Mouse (Mus musculus) heart, postnatal 25 days (tissue): Measurements from ENCODE around the gene Blm. TPM values are rescaled to one million over a fixed set of nuclear protein-coding genes. Genes with fewer than 3 reads are reported as not detected.
"Not testable (repeated sequence)": the region's sequence is repeated elsewhere in the genome, so short reads cannot be mapped to it uniquely, and the experiment has no call there.

ENCODE experiments used
- DNase-seq: peaks from one replicate; pipeline ENCODE4 v3.0.0; 2022; ENCODE audit warnings: low spot score
- intact Hi-C: fragments of 180-260 bp; cut with DNase I; formaldehyde crosslinking; loops from one replicate; pipeline ENCODE4 v1.15.1; 2025
- total RNA-seq, 2 experiments: library from RNA; stranded (reverse); gene quantifications; 2 replicates each; pipeline ENCODE4 v1.2.3; 2021

Blm gene
- total RNA-seq, 2 experiments from 2014 or later = 1.5 to 2.0 TPM

GRCm38 (mm10) chr7:80542139-80542831 lies 7.4 kb upstream of the Blm start:
- intact Hi-C loops = loop anchor here (10.0 kb wide), 1 partner anchor 57 kb away; no protein-coding TSS in a partner anchor

DNA sequence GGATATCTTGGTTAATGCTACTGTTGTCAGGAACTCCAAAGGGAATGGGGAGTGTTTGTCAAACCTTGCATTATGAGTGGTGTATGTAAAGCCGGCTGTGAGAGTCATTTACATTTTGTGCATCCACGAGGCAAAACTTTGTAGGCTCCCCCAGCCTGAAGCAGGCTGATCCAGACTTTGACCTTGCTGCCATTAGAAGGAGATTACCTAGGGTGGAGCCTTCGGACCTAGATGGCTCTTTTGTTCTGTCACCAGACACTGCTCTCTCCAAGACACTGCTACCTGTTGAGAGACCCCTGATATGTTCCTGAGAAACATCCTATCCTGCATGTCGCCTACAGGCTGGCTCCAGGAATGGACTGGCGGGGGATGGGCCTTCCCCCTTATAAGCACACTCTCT lies 4.7 kb upstream of the Blm start:
- DNase-seq = no peak
- intact Hi-C loops = loop anchor here (5.0 kb wide), 1 partner anchor 43 kb away; no protein-coding TSS in a partner anchor

More at GRCm38 (mm10) chr7:80542139-80542831, 7.4 kb upstream of the Blm start:
- no peak for DNase-seq

DNA sequence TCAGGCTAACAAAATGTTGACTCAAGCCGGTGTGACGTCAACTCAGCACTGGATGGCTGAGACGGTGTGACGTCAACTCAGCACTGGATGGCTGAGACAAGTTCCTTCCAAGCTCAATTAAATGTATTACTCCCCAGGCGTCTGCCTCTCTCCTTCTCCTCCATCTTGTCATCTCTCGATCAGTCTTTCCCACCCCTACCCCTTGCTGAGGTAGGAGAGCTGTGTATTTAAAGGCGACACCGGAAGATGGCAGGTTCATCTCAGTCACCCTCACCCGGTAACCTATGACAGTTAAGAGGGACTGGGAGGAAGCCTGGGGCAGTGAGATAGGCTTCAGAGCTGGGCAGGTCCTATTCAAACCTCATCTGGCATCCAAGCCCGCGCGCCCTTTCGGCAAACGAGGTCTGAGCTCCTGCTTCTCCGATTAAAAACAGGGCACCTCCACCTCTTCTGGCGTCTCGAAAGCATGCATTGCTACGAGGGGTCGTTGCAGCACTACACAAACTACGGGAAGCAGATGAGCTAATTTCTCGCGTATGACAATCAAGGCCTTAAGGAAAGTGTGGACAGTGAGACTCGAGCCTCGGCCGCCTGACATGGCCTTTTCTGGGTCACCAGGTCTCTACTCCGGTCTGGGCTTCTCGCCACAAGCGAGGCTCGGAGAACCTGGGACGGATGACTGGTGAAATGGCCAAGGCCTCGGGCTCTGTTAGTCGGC lies 469 bp downstream of the Blm start:
- intact Hi-C loops = loop anchor here (5.0 kb wide), 1 partner anchor 48 kb away; no protein-coding TSS in a partner anchor
- no peak for DNase-seq

DNA sequence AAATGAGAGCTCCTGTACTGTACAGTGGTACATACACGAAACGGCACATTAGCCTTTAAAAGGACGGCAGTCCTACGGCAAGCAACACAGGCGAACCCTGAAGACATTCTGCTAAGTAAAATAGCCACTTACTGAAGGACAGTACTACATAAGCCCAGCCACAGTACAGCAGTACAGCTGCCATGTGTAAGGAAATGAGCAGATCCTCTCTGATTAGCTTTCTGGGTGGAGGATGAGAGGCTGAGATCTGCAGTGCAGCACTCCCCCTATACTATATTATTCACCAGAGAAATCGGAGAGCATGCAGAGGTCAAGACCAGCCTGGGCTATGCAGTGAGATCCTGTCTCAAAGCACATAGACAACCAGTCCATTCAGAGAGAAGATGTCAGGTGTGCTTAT lies 3.8 kb downstream of the Blm start:
- intact Hi-C loops = no loop called here
- DNase-seq = no peak

- intact Hi-C loops = no loop called here
- no peak for DNase-seq
These were observed 4.3 kb downstream of the Blm start for GRCm38 (mm10) chr7:80530646-80531045.

DNA sequence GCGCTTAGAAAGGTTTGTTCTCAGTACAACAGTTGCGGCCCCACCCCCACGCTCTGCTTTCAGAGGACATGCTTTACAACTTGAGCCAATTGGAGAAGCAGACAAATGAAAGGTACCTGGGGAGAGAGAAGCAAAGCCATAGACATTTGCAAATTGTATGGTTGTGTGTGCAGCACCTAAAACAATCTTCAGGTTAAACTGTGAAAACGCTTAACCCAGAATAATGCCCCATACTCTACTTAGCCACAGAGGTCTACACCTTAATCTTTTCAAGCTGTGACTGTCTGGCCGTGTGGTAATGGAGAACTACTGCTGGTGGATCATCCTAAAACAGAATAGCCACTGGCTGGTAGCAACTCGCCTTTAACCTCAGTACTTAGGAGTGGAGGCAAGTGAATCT lies 8.2 kb downstream of the Blm start:
- no peak for DNase-seq
- intact Hi-C loops = no loop called here

GRCm38 (mm10) chr7:80512408-80513085 lies 22.4 kb downstream of the Blm start:
- intact Hi-C loops = no loop called here
- no peak for DNase-seq

DNA sequence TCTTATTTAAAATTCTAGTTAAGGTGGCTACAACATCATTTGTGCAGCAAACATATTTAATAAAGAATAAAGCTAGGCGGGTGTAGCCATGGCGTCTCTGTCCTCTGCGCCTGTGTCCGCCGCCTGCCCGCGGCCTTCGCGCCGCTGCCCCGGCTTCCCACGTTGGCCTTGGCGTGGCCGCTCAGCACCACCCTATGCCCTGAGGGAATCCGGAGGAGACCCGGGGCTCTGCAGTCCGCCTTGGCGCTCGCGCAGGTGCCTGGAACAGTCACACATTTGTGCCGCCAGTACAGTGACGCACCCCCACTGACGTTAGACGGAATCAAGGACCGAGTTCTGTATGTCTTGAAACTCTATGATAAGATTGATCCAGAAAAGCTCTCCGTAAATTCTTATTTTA lies 27.2 kb downstream of the Blm start:
- DNase-seq, intact Hi-C loops: not testable (repeated sequence)

GRCm38 (mm10) chr7:80506007-80506406 lies 28.9 kb downstream of the Blm start:
- intact Hi-C loops = no loop called here
- no peak for DNase-seq

- intact Hi-C loops = no loop called here
- DNase-seq = no peak
These were observed 30.0 kb downstream of the Blm start for GRCm38 (mm10) chr7:80504920-80505319.

DNA sequence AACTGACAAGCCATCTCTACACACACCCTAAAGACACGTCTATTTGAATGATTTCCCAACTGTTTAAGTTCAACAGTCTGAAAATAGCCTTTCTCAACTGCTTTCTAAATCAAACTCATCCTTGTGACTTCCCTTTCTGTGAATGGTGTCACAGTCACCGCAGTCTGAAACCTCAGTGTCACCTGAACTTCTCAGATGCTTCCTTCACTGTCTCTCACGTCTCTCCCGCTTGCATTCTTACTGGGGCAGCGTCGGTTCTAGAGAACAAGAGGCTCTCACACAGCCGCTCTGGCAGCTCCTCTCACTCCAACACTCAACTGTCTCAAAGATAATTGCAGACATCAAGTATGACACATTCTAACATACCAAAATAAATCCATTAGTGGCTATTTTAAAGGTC lies 33.9 kb downstream of the Blm start:
- no peak for DNase-seq
- intact Hi-C loops = no loop called here

GRCm38 (mm10) chr7:80500099-80500498 lies 34.8 kb downstream of the Blm start:
- intact Hi-C loops = no loop called here
- no peak for DNase-seq

GRCm38 (mm10) chr7:80499190-80499962 lies 35.5 kb downstream of the Blm start:
- intact Hi-C loops = no loop called here
- DNase-seq = no peak

- DNase-seq = no peak
- intact Hi-C loops = no loop called here
These were observed 38.3 kb downstream of the Blm start for GRCm38 (mm10) chr7:80496656-80497055.

DNA sequence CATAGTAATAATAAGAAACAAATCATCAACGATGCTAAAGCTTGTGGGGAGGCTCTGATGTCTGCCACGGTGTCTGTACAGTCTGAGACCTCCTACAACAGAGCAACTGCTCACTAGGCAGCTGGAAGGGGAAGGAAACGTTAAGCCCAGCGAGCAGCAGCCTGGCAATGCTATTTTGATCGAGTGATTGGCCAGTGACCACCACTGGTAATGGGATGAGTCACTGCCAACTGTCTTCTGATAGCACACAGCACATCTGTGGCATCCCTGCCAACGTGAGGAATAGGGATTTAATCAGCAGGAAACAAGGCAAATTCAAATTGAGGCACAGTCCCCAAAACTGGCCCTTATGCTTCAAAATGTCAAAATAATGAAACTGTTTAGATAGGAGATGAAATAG lies 39.7 kb downstream of the Blm start:
- DNase-seq = no peak
- intact Hi-C loops = no loop called here

GRCm38 (mm10) chr7:80491995-80492394 lies 42.9 kb downstream of the Blm start:
- intact Hi-C loops = no loop called here

DNA sequence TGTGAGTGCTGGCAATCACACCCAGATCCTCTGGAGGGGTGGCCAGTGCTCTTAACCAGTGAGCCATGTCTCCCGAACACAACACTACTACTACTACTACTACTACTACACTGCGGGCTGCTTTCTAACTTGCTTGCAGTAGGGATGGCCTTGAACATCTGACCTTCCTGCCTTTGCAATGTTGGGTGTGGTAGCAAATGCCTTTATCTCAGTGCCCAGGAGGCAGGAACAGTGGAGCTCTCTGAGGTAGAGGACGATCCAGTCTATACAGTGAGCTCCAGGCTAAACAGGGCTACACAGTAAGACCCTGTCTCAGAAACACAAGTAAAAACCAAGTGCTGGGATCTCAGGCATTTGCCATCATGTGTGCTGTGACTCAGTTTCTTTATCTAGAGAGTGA lies 43.8 kb downstream of the Blm start:
- no peak for DNase-seq
- intact Hi-C loops = no loop called here

More at GRCm38 (mm10) chr7:80491995-80492394, 42.9 kb downstream of the Blm start:
- DNase-seq = no peak

DNA sequence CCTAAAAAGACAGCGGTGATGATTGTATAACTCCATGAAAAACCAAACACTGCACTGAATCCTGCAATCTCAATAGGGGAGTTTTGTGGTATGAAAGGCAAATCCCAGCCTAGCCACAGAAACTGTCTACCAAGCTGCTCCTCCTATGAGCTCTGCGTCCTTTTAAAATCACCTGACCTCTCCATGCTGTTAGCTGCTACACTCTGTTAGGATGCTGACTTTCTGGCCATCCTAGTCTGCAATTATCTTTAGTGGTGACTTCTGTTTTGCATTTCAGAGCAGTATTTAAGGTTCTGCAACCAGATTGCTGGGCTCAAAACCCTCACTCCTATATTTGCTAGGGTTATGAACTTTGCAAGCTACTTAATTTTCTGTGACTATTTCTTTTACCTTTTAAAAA lies 44.6 kb downstream of the Blm start:
- intact Hi-C loops = no loop called here
- DNase-seq = no peak

GRCm38 (mm10) chr7:80489445-80489844 lies 45.5 kb downstream of the Blm start:
- intact Hi-C loops = loop anchor here (10.0 kb wide), 1 partner anchor 55 kb away; no protein-coding TSS in a partner anchor
- DNase-seq = no peak

DNA sequence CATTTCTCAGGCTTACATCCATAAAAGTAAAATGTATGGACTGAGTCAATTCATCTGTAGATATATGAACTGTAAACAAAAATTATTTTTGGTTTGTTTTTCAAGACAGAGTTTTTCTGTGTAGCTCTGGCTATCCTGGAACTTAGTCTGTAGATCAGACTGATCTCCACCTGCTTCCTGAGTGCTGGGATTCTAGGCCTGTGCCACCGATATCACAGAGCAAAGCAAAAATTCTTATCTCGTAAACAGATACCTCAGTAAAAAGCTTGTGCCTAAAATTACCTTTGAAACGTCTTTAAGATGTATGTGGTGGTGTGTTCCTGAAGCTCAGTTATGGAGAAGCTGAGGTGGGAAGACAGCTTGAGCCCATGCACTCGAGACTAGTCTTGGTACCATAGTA lies 47.7 kb downstream of the Blm start:
- intact Hi-C loops = loop anchor here (10.0 kb wide), 1 partner anchor 58 kb away; no protein-coding TSS in a partner anchor

More for the DNA sequence above, 47.7 kb downstream of the Blm start:
- DNase-seq = no peak
